Mouse (Mus musculus): ENCODE measurements at regions not wholly inside any gene's neighbourhood (a gene's known extent, or its start where the extent isn't known, plus 50 kb on each side); places are given as distances from the start of the nearest gene placed in this dataset.

DNA sequence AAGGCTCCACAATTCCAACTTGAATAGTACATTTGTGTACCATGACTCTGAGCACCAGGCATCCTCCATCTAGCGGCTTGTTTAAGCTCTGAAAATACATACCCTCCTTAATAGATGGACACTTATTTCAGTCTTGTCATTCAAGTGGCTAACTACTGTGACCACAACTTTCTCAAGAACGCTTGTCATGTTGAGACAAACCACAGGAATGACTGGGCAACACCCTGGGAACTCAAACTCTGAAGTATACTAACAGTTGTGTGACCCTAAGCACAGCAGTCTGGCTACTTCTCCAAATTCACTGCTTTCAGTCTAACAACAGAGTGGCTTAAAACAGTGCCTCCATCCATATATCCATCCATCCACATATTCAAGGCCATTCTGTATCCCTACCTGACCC lies 380.4 kb upstream of the Thbs1 start:
- TF ChIP-seq CTCF (IDR thresholded peaks at IDR 0.05; ENCODE audit: low read depth, low read length): no peak
- no peak for TF ChIP-seq GATA1 (IDR thresholded peaks at IDR 0.05; ENCODE audit: borderline replicate concordance, low read length)
- TF ChIP-seq GATA2 (IDR thresholded peaks at IDR 0.05; ENCODE audit: borderline replicate concordance, low read depth, low read length): no peak

All from G1E (cell line).